Comparison of ENCODE assay signal across 8 mouse cellular contexts in genomic region chr11:101172434-101172815, GRCm38 (mm10). TPM values are rescaled to one million over a fixed set of nuclear protein-coding genes. Genes with fewer than 3 reads are reported as not detected.
A peak's percentile ranks its signal among the peaks of the same experiment; 100 is the strongest.
DNase-seq lines count a peak whose midpoint lies in the region; ATAC-seq and TF ChIP-seq lines count a peak whose summit lies in the region.

No protein-coding gene starts in this region.

- no peak for ATAC-seq in heart, embryonic 13.5 days (ENCODE audit: extremely low read depth, insufficient number of reproducible peaks, low FRiP score, low TSS enrichment)
- no peak for ATAC-seq in hindbrain, embryonic 11.5 days (ENCODE audit: low FRiP score)
- no peak for ATAC-seq in midbrain, embryonic 12.5 days (ENCODE audit: low FRiP score, low read depth)

- peak overlapping the region; percentile 94 for H3K27ac ChIP-seq in heart, embryonic 13.5 days (replicated peaks)
- 0 out of 2 replicates have a peak overlapping the region, but pooled peaks have one; percentile 60 for H3K27ac ChIP-seq in hindbrain, embryonic 11.5 days (ENCODE audit: low read depth, low read length)
- H3K27ac ChIP-seq in midbrain, embryonic 12.5 days (replicated peaks), result peak overlapping the region; percentile 77

- DNase-seq in heart, postnatal 4 days, result no peak
- DNase-seq in hindbrain, embryonic 11.5 days (ENCODE audit: low spot score), result no peak
- no peak for DNase-seq in adrenal gland, adult (ENCODE audit: inconsistent age in 2 of 2, low spot score in 1 of 2)
- DNase-seq in gastrocnemius, postnatal 4 days (ENCODE audit: low spot score in 2 of 2), result no peak
- DNase-seq in thymus, postnatal 0 days (ENCODE audit: low spot score), result no peak

- H3K4me3 ChIP-seq in heart, embryonic 13.5 days, result peak overlapping the region; percentile 67
- H3K4me3 ChIP-seq in E14TG2a.4 (replicated peaks; ENCODE audit: low read length), result peak overlapping the region; percentile 82
- peak overlapping the region; percentile 39 for H3K4me3 ChIP-seq in hindbrain, embryonic 11.5 days (ENCODE audit: low read depth, low read length)
- H3K4me3 ChIP-seq in midbrain, embryonic 12.5 days, result peak overlapping the region; percentile 62

- WGBS in heart, embryonic 13.5 days, result 19% methylated on average over 5 of the region's 5 CpGs
- WGBS in hindbrain, embryonic 11.5 days, result 21% methylated on average over 5 of the region's 5 CpGs
- WGBS in midbrain, embryonic 12.5 days, result 17% methylated on average over 5 of the region's 5 CpGs

- peaks cover 86% of the 10 kb centered on the region for H3K4me1 ChIP-seq in heart, embryonic 13.5 days
- peaks cover 76% of the 10 kb centered on the region for H3K4me1 ChIP-seq in E14TG2a.4 (replicated peaks; ENCODE audit: low read depth, low read length)
- H3K4me1 ChIP-seq in hindbrain, embryonic 11.5 days (replicated peaks; ENCODE audit: control insufficient read depth, insufficient read depth, low read length), result peaks cover 32% of the 10 kb centered on the region; the same call in 1 of the 2 replicates
- peaks cover 69% of the 10 kb centered on the region for H3K4me1 ChIP-seq in midbrain, embryonic 12.5 days

- H3K9me3 ChIP-seq in heart, embryonic 13.5 days, result no peaks in the 10 kb centered on the region
- no peaks in the 10 kb centered on the region for H3K9me3 ChIP-seq in E14TG2a.4 (ENCODE audit: low read length)
- H3K9me3 ChIP-seq in hindbrain, embryonic 11.5 days (ENCODE audit: control insufficient read depth, low read length), result no peaks in the 10 kb centered on the region
- no peaks in the 10 kb centered on the region for H3K9me3 ChIP-seq in midbrain, embryonic 12.5 days

- peak overlapping the region; percentile 84 for H3K9ac ChIP-seq in heart, embryonic 13.5 days
- peak overlapping the region; percentile 24; the same call in 1 of the 2 replicates for H3K9ac ChIP-seq in hindbrain, embryonic 11.5 days (ENCODE audit: low read depth, low read length)
- peak overlapping the region; percentile 50; the same call in 1 of the 2 replicates for H3K9ac ChIP-seq in midbrain, embryonic 12.5 days (replicated peaks)

- TF ChIP-seq CTCF in E14TG2a.4 (conservative IDR thresholded peaks at IDR 0.05; ENCODE audit: low read length), result no peak

- peak overlapping the region; percentile 97 for H3K4me2 ChIP-seq in heart, embryonic 13.5 days
- peak overlapping the region; percentile 66 for H3K4me2 ChIP-seq in hindbrain, embryonic 11.5 days (replicated peaks; ENCODE audit: low read depth, low read length)
- H3K4me2 ChIP-seq in midbrain, embryonic 12.5 days (replicated peaks), result peak overlapping the region; percentile 77

- peaks cover 9% of the 10 kb centered on the region for H3K36me3 ChIP-seq in heart, embryonic 13.5 days
- peaks cover 3% of the 10 kb centered on the region for H3K36me3 ChIP-seq in E14TG2a.4 (ENCODE audit: insufficient read depth, low read length)
- H3K36me3 ChIP-seq in hindbrain, embryonic 11.5 days (ENCODE audit: control insufficient read depth, insufficient read depth, low read length), result no peaks in the 10 kb centered on the region
- H3K36me3 ChIP-seq in midbrain, embryonic 12.5 days, result peaks cover 2% of the 10 kb centered on the region

- H3K27me3 ChIP-seq in heart, embryonic 13.5 days (replicated peaks), result peaks cover 56% of the 10 kb centered on the region
- H3K27me3 ChIP-seq in E14TG2a.4 (ENCODE audit: insufficient read depth, low read length), result peaks cover 91% of the 10 kb centered on the region
- H3K27me3 ChIP-seq in hindbrain, embryonic 11.5 days (ENCODE audit: control insufficient read depth, insufficient read depth, low read length), result peaks cover 75% of the 10 kb centered on the region
- peaks cover 83% of the 10 kb centered on the region for H3K27me3 ChIP-seq in midbrain, embryonic 12.5 days

RNA-seq across cellular contexts. Expression of gene Plekhh3, which starts 1.3 kb away (rescaled TPM):
- polyA plus RNA-seq in heart, embryonic 13.5 days (2015; fragmentation: Nextera tagmentation; extraction: Ambion mirVana), result 7.6 and 8.5 TPM in 2 replicates
- total RNA-seq in heart, postnatal 4 days (2021), result 10 to 100 TPM; 23.1 to 27.3 TPM
- 7.7 and 8.2 TPM in 2 replicates for polyA plus RNA-seq in hindbrain, embryonic 11.5 days (2014; fragmentation: Nextera tagmentation; extraction: Ambion mirVana)
- 12.3 and 12.6 TPM in 2 replicates for polyA plus RNA-seq in midbrain, embryonic 12.5 days (2016; fragmentation: Nextera tagmentation; extraction: Ambion mirVana)
- total RNA-seq in gastrocnemius, postnatal 4 days (2021), result 10 to 100 TPM; 39.5 to 41.4 TPM
- 2.4 and 2.8 TPM in 2 replicates for polyA plus RNA-seq in thymus, postnatal 0 days (2015; fragmentation: Nextera tagmentation; extraction: Ambion mirVana)

RNA-seq across cellular contexts. Expression of gene Cntnap1, which starts 2.1 kb away (rescaled TPM):
- 0.52 and 0.55 TPM in 2 replicates for polyA plus RNA-seq in heart, embryonic 13.5 days (2015; fragmentation: Nextera tagmentation; extraction: Ambion mirVana)
- total RNA-seq in heart, postnatal 4 days (2021), result 1 to 10 TPM; 1.5 to 1.6 TPM
- polyA plus RNA-seq in hindbrain, embryonic 11.5 days (2014; fragmentation: Nextera tagmentation; extraction: Ambion mirVana), result 0.29 and 0.39 TPM in 2 replicates
- polyA plus RNA-seq in midbrain, embryonic 12.5 days (2016; fragmentation: Nextera tagmentation; extraction: Ambion mirVana), result 0.74 and 0.94 TPM in 2 replicates
- 1 to 10 TPM; 3.2 to 4.1 TPM for total RNA-seq in gastrocnemius, postnatal 4 days (2021)
- 0.32 and 0.53 TPM in 2 replicates for polyA plus RNA-seq in thymus, postnatal 0 days (2015; fragmentation: Nextera tagmentation; extraction: Ambion mirVana)

RNA-seq across cellular contexts. Expression of gene Ccr10, which starts 2.8 kb away (rescaled TPM):
- polyA plus RNA-seq in heart, embryonic 13.5 days (2015; fragmentation: Nextera tagmentation; extraction: Ambion mirVana), result 0.19 and 0.33 TPM in 2 replicates
- total RNA-seq in heart, postnatal 4 days (2021), result not detected
- 0.19 TPM in 1 of 2 replicates, not detected in the other for polyA plus RNA-seq in hindbrain, embryonic 11.5 days (2014; fragmentation: Nextera tagmentation; extraction: Ambion mirVana)
- 0.10 and 0.17 TPM in 2 replicates for polyA plus RNA-seq in midbrain, embryonic 12.5 days (2016; fragmentation: Nextera tagmentation; extraction: Ambion mirVana)
- total RNA-seq in gastrocnemius, postnatal 4 days (2021), result under 1 TPM; 0.36 to 0.37 TPM
- 1.7 and 1.8 TPM in 2 replicates for polyA plus RNA-seq in thymus, postnatal 0 days (2015; fragmentation: Nextera tagmentation; extraction: Ambion mirVana)

RNA-seq across cellular contexts. Expression of gene Tubg2, which starts 16.7 kb away (rescaled TPM):
- polyA plus RNA-seq in heart, embryonic 13.5 days (2015; fragmentation: Nextera tagmentation; extraction: Ambion mirVana), result 3.1 and 4.3 TPM in 2 replicates
- 1 to 10 TPM; 6.6 to 7.0 TPM for total RNA-seq in heart, postnatal 4 days (2021)
- polyA plus RNA-seq in hindbrain, embryonic 11.5 days (2014; fragmentation: Nextera tagmentation; extraction: Ambion mirVana), result 5.5 and 5.7 TPM in 2 replicates
- 9.0 and 10.3 TPM in 2 replicates for polyA plus RNA-seq in midbrain, embryonic 12.5 days (2016; fragmentation: Nextera tagmentation; extraction: Ambion mirVana)
- total RNA-seq in gastrocnemius, postnatal 4 days (2021), result 1 to 10 TPM; 6.8 TPM
- polyA plus RNA-seq in thymus, postnatal 0 days (2015; fragmentation: Nextera tagmentation; extraction: Ambion mirVana), result 1.5 and 1.6 TPM in 2 replicates

RNA-seq across cellular contexts. Expression of gene Tubg1, which starts 52.7 kb away (rescaled TPM):
- 77.2 and 83.0 TPM in 2 replicates for polyA plus RNA-seq in heart, embryonic 13.5 days (2015; fragmentation: Nextera tagmentation; extraction: Ambion mirVana)
- 10 to 100 TPM; 53.5 to 53.7 TPM for total RNA-seq in heart, postnatal 4 days (2021)
- 97.7 and 98.6 TPM in 2 replicates for polyA plus RNA-seq in hindbrain, embryonic 11.5 days (2014; fragmentation: Nextera tagmentation; extraction: Ambion mirVana)
- polyA plus RNA-seq in midbrain, embryonic 12.5 days (2016; fragmentation: Nextera tagmentation; extraction: Ambion mirVana), result 96.3 and 97.4 TPM in 2 replicates
- 10 to 100 TPM; 39.3 to 42.1 TPM for total RNA-seq in gastrocnemius, postnatal 4 days (2021)
- polyA plus RNA-seq in thymus, postnatal 0 days (2015; fragmentation: Nextera tagmentation; extraction: Ambion mirVana), result 73.0 and 80.2 TPM in 2 replicates

Comparison
In these comparisons a context has a peak if more than half of its experiments do, and no peak if none do; other contexts are left out.
1. H3K9ac ChIP-seq: peak in every context shown above with its lines; median percentile 84 in heart, embryonic 13.5 days; 50 in midbrain, embryonic 12.5 days; 24 in hindbrain, embryonic 11.5 days.